Mouse (Mus musculus) CH12.LX (cell line): ENCODE results near the gene Irf3.

Experiments
- BHLHE40 ChIP-seq: IDR thresholded peaks from 2 replicates; pipeline ENCODE4 v1.6.1; 2011; ENCODE audit warnings: mild to moderate bottlenecking, low read depth, low read length, improper control_type of control experiment
- CTCF ChIP-seq, 2 experiments: IDR thresholded peaks in 1 of 2; conservative IDR thresholded peaks in 1 of 2; 2 replicates each; pipeline ENCODE4 v1.5.1; 2011 to 2012; ENCODE audit warnings: low read depth in 2 of 2, low read length in 2 of 2, improper control_type of control experiment in 1 of 2, inconsistent platforms in 1 of 2, mild to moderate bottlenecking in 1 of 2, moderate library complexity in 1 of 2
- MYC ChIP-seq: IDR thresholded peaks from 2 replicates; pipeline ENCODE4 v1.6.1; 2011; ENCODE audit warnings: low read depth, mild to moderate bottlenecking, improper control_type of control experiment, low read length
- POLR2A ChIP-seq: IDR thresholded peaks from 2 replicates; pipeline ENCODE4 v1.6.1; 2011; ENCODE audit warnings: low read depth, mild to moderate bottlenecking, improper control_type of control experiment, low read length
- POLR2AphosphoS2 ChIP-seq: IDR thresholded peaks from 2 replicates; pipeline ENCODE4 v1.6.1; 2011; ENCODE audit warnings: low read depth, low read length, improper control_type of control experiment
- RAD21 ChIP-seq: IDR thresholded peaks from 2 replicates; pipeline ENCODE4 v1.6.1; 2011; ENCODE audit warnings: low read depth, mild to moderate bottlenecking, low read length, improper control_type of control experiment, moderate library complexity

DNA sequence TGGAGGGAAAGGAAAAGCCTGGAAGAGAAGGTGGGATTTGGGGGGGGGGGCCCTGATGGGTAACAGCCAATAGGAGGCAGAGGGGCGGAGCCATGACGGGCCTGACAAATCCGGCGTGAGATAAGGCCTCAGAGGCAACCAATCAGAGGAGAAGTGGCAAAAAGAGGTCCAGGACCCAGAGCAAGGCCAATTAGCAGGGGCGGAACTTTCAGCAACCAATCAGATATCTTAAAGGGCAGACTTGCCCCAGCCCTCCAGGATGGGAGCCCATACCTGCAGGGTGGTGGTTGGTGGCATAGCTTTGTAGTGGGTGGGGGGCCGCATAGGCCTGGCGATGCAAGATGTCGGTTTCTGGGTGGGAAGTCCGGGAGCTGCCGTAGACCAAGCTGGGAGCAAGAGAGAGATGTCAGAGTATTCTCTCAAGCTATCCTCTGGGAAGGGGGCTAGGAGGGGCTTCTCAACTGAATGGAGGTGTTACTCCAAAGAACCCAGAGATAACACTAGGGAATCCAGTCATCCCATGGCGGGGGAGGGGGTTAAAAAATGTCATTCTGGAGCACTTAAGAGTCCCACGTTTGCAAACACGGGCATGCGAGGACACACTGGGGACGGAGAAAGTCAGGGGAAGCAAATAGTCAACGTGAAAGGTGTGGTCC, 53.6 kb downstream of the Irf3 start:
- no peak for TF ChIP-seq POLR2AphosphoS2
- no peak for TF ChIP-seq BHLHE40
- no peak for TF ChIP-seq MYC
- TF ChIP-seq CTCF (conservative IDR thresholded peaks at IDR 0.05 in 1 of 2, IDR thresholded peaks at IDR 0.05 in 1 of 2; ENCODE audit: low read depth in 2 of 2, low read length in 2 of 2), result no peak
- no peak for TF ChIP-seq RAD21
- peak; percentile 60 for TF ChIP-seq POLR2A
